Mouse (Mus musculus): ENCODE results near the gene Cfap54. TPM values are rescaled to one million over a fixed set of nuclear protein-coding genes. Genes with fewer than 3 reads are reported as not detected.
A peak's percentile ranks its signal among the peaks of the same experiment; 100 is the strongest.

Gene Cfap54
- polyA plus RNA-seq, 1 experiment from 2014 or later = 1.2 TPM

- Histone ChIP-seq H3K9ac (ENCODE audit: low read length) (no peak overlapping the region), H3K27me3 (replicated peaks; ENCODE audit: control insufficient read depth, insufficient read depth, low read length) (no peaks in the 10 kb centered on the region), H3K36me3 (ENCODE audit: control insufficient read depth, insufficient read depth, low read length) (no peaks in the 10 kb centered on the region), H3K9me3 (replicated peaks; ENCODE audit: control insufficient read depth, low read length) (no peaks in the 10 kb centered on the region), H3K4me2 (ENCODE audit: low read length) (no peak overlapping the region), H3K27ac (ENCODE audit: low read depth, low read length) (no peak overlapping the region), H3K4me1 (ENCODE audit: control insufficient read depth, insufficient read depth, low read length) (peaks cover 11% of the 10 kb centered on the region), H3K4me3 (ENCODE audit: low read depth, low read length) (no peak overlapping the region)
- WGBS = 39% methylated on average over 12 of the region's 12 CpGs
- DNase-seq (ENCODE audit: low spot score) = peak; percentile 68
- ATAC-seq = peak; percentile 62
Observed at GRCm38 (mm10) chr10:93122399-93123184, 41.2 kb upstream of the Cfap54 start.

- H3K4me1 ChIP-seq (ENCODE audit: control insufficient read depth, insufficient read depth, low read length) = peaks cover 11% of the 10 kb centered on the region
- no peaks in the 10 kb centered on the region for H3K27me3 ChIP-seq (replicated peaks; ENCODE audit: control insufficient read depth, insufficient read depth, low read length)
- H3K36me3 ChIP-seq (ENCODE audit: control insufficient read depth, insufficient read depth, low read length) = no peaks in the 10 kb centered on the region
- DNase-seq (ENCODE audit: low spot score) (no peak), ATAC-seq (no peak)
- no peak overlapping the region for H3K27ac ChIP-seq (ENCODE audit: low read depth, low read length)
- H3K9ac ChIP-seq (ENCODE audit: low read length) = no peak overlapping the region
- H3K4me3 ChIP-seq (ENCODE audit: low read depth, low read length) = no peak overlapping the region
- H3K4me2 ChIP-seq (ENCODE audit: low read length) = no peak overlapping the region
- WGBS = 90% methylated on average over 6 of the region's 6 CpGs
- no peaks in the 10 kb centered on the region for H3K9me3 ChIP-seq (replicated peaks; ENCODE audit: control insufficient read depth, low read length)
Observed at GRCm38 (mm10) chr10:93121262-93121860, 39.9 kb upstream of the Cfap54 start.

GRCm38 (mm10) chr10:93119809-93120208 is 38.4 kb upstream of the Cfap54 start:
- no peaks in the 10 kb centered on the region for H3K36me3 ChIP-seq (ENCODE audit: control insufficient read depth, insufficient read depth, low read length)
- no peak overlapping the region for H3K4me2 ChIP-seq (ENCODE audit: low read length)
- ATAC-seq = no peak
- no peaks in the 10 kb centered on the region for H3K27me3 ChIP-seq (replicated peaks; ENCODE audit: control insufficient read depth, insufficient read depth, low read length)
- no peak overlapping the region for H3K27ac ChIP-seq (ENCODE audit: low read depth, low read length)
- peaks cover 11% of the 10 kb centered on the region for H3K4me1 ChIP-seq (ENCODE audit: control insufficient read depth, insufficient read depth, low read length)
- no peaks in the 10 kb centered on the region for H3K9me3 ChIP-seq (replicated peaks; ENCODE audit: control insufficient read depth, low read length)
- DNase-seq (ENCODE audit: low spot score) = peak; percentile 28
- no peak overlapping the region for H3K9ac ChIP-seq (ENCODE audit: low read length)
- H3K4me3 ChIP-seq (ENCODE audit: low read depth, low read length) = no peak overlapping the region
- WGBS = 48% methylated on average over 5 of the region's 5 CpGs

GRCm38 (mm10) chr10:93116636-93117035 is 35.2 kb upstream of the Cfap54 start:
- Histone ChIP-seq H3K4me2 (ENCODE audit: low read length) (no peak overlapping the region), H3K4me1 (ENCODE audit: control insufficient read depth, insufficient read depth, low read length) (no peaks in the 10 kb centered on the region), H3K4me3 (ENCODE audit: low read depth, low read length) (no peak overlapping the region), H3K27ac (ENCODE audit: low read depth, low read length) (no peak overlapping the region), H3K36me3 (ENCODE audit: control insufficient read depth, insufficient read depth, low read length) (no peaks in the 10 kb centered on the region), H3K27me3 (replicated peaks; ENCODE audit: control insufficient read depth, insufficient read depth, low read length) (no peaks in the 10 kb centered on the region), H3K9ac (ENCODE audit: low read length) (no peak overlapping the region), H3K9me3 (replicated peaks; ENCODE audit: control insufficient read depth, low read length) (no peaks in the 10 kb centered on the region)
- DNase-seq (ENCODE audit: low spot score) = no peak
- no peak for ATAC-seq
- 86% methylated on average over 3 of the region's 3 CpGs for WGBS

GRCm38 (mm10) chr10:93115743-93116142 is 34.3 kb upstream of the Cfap54 start:
- no peak overlapping the region for H3K4me2 ChIP-seq (ENCODE audit: low read length)
- WGBS = 92% methylated on average over 1 of the region's 1 CpGs

GRCm38 (mm10) chr10:93114782-93115181 is 33.4 kb upstream of the Cfap54 start:
- WGBS = 62% methylated on average over 1 of the region's 1 CpGs
- Histone ChIP-seq H3K27ac (ENCODE audit: low read depth, low read length) (no peak overlapping the region), H3K9ac (ENCODE audit: low read length) (no peak overlapping the region), H3K4me3 (ENCODE audit: low read depth, low read length) (no peak overlapping the region), H3K9me3 (replicated peaks; ENCODE audit: control insufficient read depth, low read length) (no peaks in the 10 kb centered on the region), H3K36me3 (ENCODE audit: control insufficient read depth, insufficient read depth, low read length) (no peaks in the 10 kb centered on the region), H3K27me3 (replicated peaks; ENCODE audit: control insufficient read depth, insufficient read depth, low read length) (no peaks in the 10 kb centered on the region), H3K4me2 (ENCODE audit: low read length) (no peak overlapping the region), H3K4me1 (ENCODE audit: control insufficient read depth, insufficient read depth, low read length) (no peaks in the 10 kb centered on the region)
- ATAC-seq (no peak), DNase-seq (ENCODE audit: low spot score) (no peak)

More at GRCm38 (mm10) chr10:93115743-93116142, 34.3 kb upstream of the Cfap54 start:
- Histone ChIP-seq H3K36me3 (ENCODE audit: control insufficient read depth, insufficient read depth, low read length) (no peaks in the 10 kb centered on the region), H3K27ac (ENCODE audit: low read depth, low read length) (no peak overlapping the region), H3K4me1 (ENCODE audit: control insufficient read depth, insufficient read depth, low read length) (no peaks in the 10 kb centered on the region), H3K9ac (ENCODE audit: low read length) (no peak overlapping the region), H3K27me3 (replicated peaks; ENCODE audit: control insufficient read depth, insufficient read depth, low read length) (no peaks in the 10 kb centered on the region), H3K4me3 (ENCODE audit: low read depth, low read length) (no peak overlapping the region), H3K9me3 (replicated peaks; ENCODE audit: control insufficient read depth, low read length) (no peaks in the 10 kb centered on the region)
- ATAC-seq (no peak), DNase-seq (ENCODE audit: low spot score) (no peak)

- no peaks in the 10 kb centered on the region for H3K36me3 ChIP-seq (ENCODE audit: control insufficient read depth, insufficient read depth, low read length)
- H3K9ac ChIP-seq (ENCODE audit: low read length) = no peak overlapping the region
- DNase-seq (ENCODE audit: low spot score) = no peak
- H3K4me3 ChIP-seq (ENCODE audit: low read depth, low read length) = no peak overlapping the region
- H3K4me2 ChIP-seq (ENCODE audit: low read length) = no peak overlapping the region
- H3K4me1 ChIP-seq (ENCODE audit: control insufficient read depth, insufficient read depth, low read length) = no peaks in the 10 kb centered on the region
- WGBS = 92% methylated on average over 8 of the region's 8 CpGs
- ATAC-seq = no peak
- no peaks in the 10 kb centered on the region for H3K27me3 ChIP-seq (replicated peaks; ENCODE audit: control insufficient read depth, insufficient read depth, low read length)
- H3K27ac ChIP-seq (ENCODE audit: low read depth, low read length) = no peak overlapping the region
- no peaks in the 10 kb centered on the region for H3K9me3 ChIP-seq (replicated peaks; ENCODE audit: control insufficient read depth, low read length)
Observed at GRCm38 (mm10) chr10:93113968-93114367, 32.5 kb upstream of the Cfap54 start.

GRCm38 (mm10) chr10:93112021-93112420 is 30.6 kb upstream of the Cfap54 start:
- Histone ChIP-seq H3K4me3 (ENCODE audit: low read depth, low read length) (no peak overlapping the region), H3K4me2 (ENCODE audit: low read length) (no peak overlapping the region), H3K9ac (ENCODE audit: low read length) (no peak overlapping the region), H3K4me1 (ENCODE audit: control insufficient read depth, insufficient read depth, low read length) (no peaks in the 10 kb centered on the region), H3K36me3 (ENCODE audit: control insufficient read depth, insufficient read depth, low read length) (no peaks in the 10 kb centered on the region), H3K9me3 (replicated peaks; ENCODE audit: control insufficient read depth, low read length) (no peaks in the 10 kb centered on the region), H3K27ac (ENCODE audit: low read depth, low read length) (no peak overlapping the region), H3K27me3 (replicated peaks; ENCODE audit: control insufficient read depth, insufficient read depth, low read length) (no peaks in the 10 kb centered on the region)
- ATAC-seq (no peak), DNase-seq (ENCODE audit: low spot score) (no peak)
- 86% methylated on average over 6 of the region's 6 CpGs for WGBS

GRCm38 (mm10) chr10:93111412-93111811 is 30.0 kb upstream of the Cfap54 start:
- DNase-seq (ENCODE audit: low spot score) = no peak
- H3K4me1 ChIP-seq (ENCODE audit: control insufficient read depth, insufficient read depth, low read length) = no peaks in the 10 kb centered on the region
- H3K4me3 ChIP-seq (ENCODE audit: low read depth, low read length) = no peak overlapping the region
- no peak overlapping the region for H3K27ac ChIP-seq (ENCODE audit: low read depth, low read length)
- ATAC-seq = no peak
- no peaks in the 10 kb centered on the region for H3K36me3 ChIP-seq (ENCODE audit: control insufficient read depth, insufficient read depth, low read length)
- H3K27me3 ChIP-seq (replicated peaks; ENCODE audit: control insufficient read depth, insufficient read depth, low read length) = no peaks in the 10 kb centered on the region
- H3K9me3 ChIP-seq (replicated peaks; ENCODE audit: control insufficient read depth, low read length) = no peaks in the 10 kb centered on the region
- no peak overlapping the region for H3K4me2 ChIP-seq (ENCODE audit: low read length)
- no peak overlapping the region for H3K9ac ChIP-seq (ENCODE audit: low read length)
- 46% methylated on average over 8 of the region's 8 CpGs for WGBS
